Mouse (Mus musculus) MEL (cell line): ENCODE data around the gene Gm45716.

ENCODE experiments used
- CTCF ChIP-seq, 3 experiments: IDR thresholded peaks in 2 of 3; conservative IDR thresholded peaks in 1 of 3; 2 replicates each; pipeline ENCODE4 v1.5.1; 2011 to 2012; ENCODE audit warnings: low read length in 3 of 3, low read depth in 2 of 3, mild to moderate bottlenecking in 2 of 3, improper control_type of control experiment in 1 of 3, inconsistent platforms in 1 of 3, mixed read lengths in 1 of 3, moderate library complexity in 1 of 3; ENCODE audit not compliant: control insufficient read depth in 1 of 3, insufficient read depth in 1 of 3, poor library complexity in 1 of 3, severe bottlenecking in 1 of 3
- MAFK ChIP-seq: IDR thresholded peaks from 2 replicates; pipeline ENCODE4 v1.6.1; 2011; ENCODE audit warnings: low read depth, mild to moderate bottlenecking, low read length, improper control_type of control experiment, borderline replicate concordance
- MAZ ChIP-seq: IDR thresholded peaks from 2 replicates; pipeline ENCODE4 v1.6.1; 2012; ENCODE audit warnings: low read depth, mild to moderate bottlenecking, inconsistent platforms, low read length, improper control_type of control experiment
- MXI1 ChIP-seq: IDR thresholded peaks from 2 replicates; pipeline ENCODE4 v1.6.1; 2011; ENCODE audit warnings: mild to moderate bottlenecking, low read depth, low read length, improper control_type of control experiment
- POLR2A ChIP-seq, 2 experiments: IDR thresholded peaks; 2 replicates each; pipeline ENCODE4 v1.6.1; 2011 to 2012; ENCODE audit warnings: low read length in 2 of 2, mild to moderate bottlenecking in 2 of 2, control low read depth in 1 of 2, improper control_type of control experiment in 1 of 2, low read depth in 1 of 2, moderate library complexity in 1 of 2; ENCODE audit not compliant: control insufficient read depth in 1 of 2, insufficient read depth in 1 of 2, poor library complexity in 1 of 2
- POLR2AphosphoS5 ChIP-seq: IDR thresholded peaks from 2 replicates; pipeline ENCODE4 v1.6.1; 2012; ENCODE audit warnings: low read depth, borderline replicate concordance, mild to moderate bottlenecking, inconsistent platforms, low read length, moderate library complexity, mixed read lengths
- SMC3 ChIP-seq: IDR thresholded peaks from 2 replicates; pipeline ENCODE4 v1.6.1; 2011; ENCODE audit warnings: low read depth, low read length, improper control_type of control experiment

DNA sequence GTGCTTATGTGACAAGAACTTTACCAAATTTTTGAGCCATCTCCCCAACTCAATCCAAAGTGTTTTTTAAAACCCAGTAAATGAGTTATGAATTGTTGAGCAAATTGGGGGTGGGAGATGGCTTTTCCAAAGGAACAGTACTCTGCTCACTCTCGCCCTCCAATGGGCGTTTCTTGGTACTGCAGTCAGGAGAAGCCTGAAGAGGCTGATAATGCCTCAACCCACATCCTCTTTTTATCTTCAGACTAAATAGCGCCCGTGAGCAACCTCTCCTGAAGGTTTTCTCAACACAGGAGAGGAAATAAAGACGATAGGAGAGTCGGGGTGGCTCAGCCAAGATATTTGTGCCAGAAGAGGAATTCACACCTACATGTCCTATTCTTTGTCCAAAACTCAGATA, 19.7 kb upstream of the Gm45716 start:
- no peak for TF ChIP-seq POLR2A (IDR thresholded peaks at IDR 0.05; ENCODE audit: control insufficient read depth in 1 of 2, insufficient read depth in 1 of 2, low read depth in 1 of 2, low read length in 2 of 2, poor library complexity in 1 of 2)
- no peak for TF ChIP-seq MAZ
- peak; percentile 97 for TF ChIP-seq SMC3
- TF ChIP-seq MXI1 = no peak
- no peak for TF ChIP-seq MAFK
- no peak for TF ChIP-seq POLR2AphosphoS5
- TF ChIP-seq CTCF (IDR thresholded peaks at IDR 0.05 in 2 of 3, conservative IDR thresholded peaks at IDR 0.05 in 1 of 3; ENCODE audit: control insufficient read depth in 1 of 3, insufficient read depth in 1 of 3, low read depth in 2 of 3, low read length in 3 of 3, poor library complexity in 1 of 3, severe bottlenecking in 1 of 3) = peak; percentile 78 to 93 (median 92)
